Mouse (Mus musculus) heart, embryonic 15.5 days (tissue): ENCODE measurements at regions not wholly inside any gene's neighbourhood (a gene's known extent, or its start where the extent isn't known, plus 50 kb on each side); places are given as distances from the start of the nearest gene placed in this dataset.
"Not testable (repeated sequence)": the region's sequence is repeated elsewhere in the genome, so short reads cannot be mapped to it uniquely, and the experiment has no call there.

Experiments used
- ATAC-seq: fragments of 200-750 bp; cut with Nextera tagmentation; replicated peaks from 2 replicates; pipeline ENCODE4 v1.8.0; 2017; ENCODE audit warnings: low read depth, moderate TSS enrichment; ENCODE audit not compliant: insufficient number of reproducible peaks, insufficient read depth, low FRiP score
- H3K27ac ChIP-seq: fragments of 300-500 bp; sonication (generic); 2 replicates; pipeline ENCODE4 v1.5.1; 2015; ENCODE audit warnings: mild to moderate bottlenecking, inconsistent platforms
- H3K27me3 ChIP-seq: fragments of 300-500 bp; sonication (generic); 2 replicates; pipeline ENCODE4 v1.6.1; 2015; ENCODE audit warnings: inconsistent platforms
- H3K36me3 ChIP-seq: fragments of 300-500 bp; sonication (generic); 2 replicates; pipeline ENCODE4 v1.6.1; 2015; ENCODE audit warnings: mild to moderate bottlenecking, inconsistent platforms
- H3K4me1 ChIP-seq: fragments of 300-500 bp; sonication (generic); replicated peaks from 2 replicates; pipeline ENCODE4 v1.6.1; 2015; ENCODE audit warnings: inconsistent platforms
- H3K4me2 ChIP-seq: fragments of 300-500 bp; sonication (generic); 2 replicates; pipeline ENCODE4 v1.6.1; 2015; ENCODE audit warnings: inconsistent platforms, mild to moderate bottlenecking, moderate library complexity
- H3K4me3 ChIP-seq: fragments of 300-500 bp; sonication (generic); 2 replicates; pipeline ENCODE4 v1.5.1; 2015; ENCODE audit warnings: mild to moderate bottlenecking, inconsistent platforms
- H3K9ac ChIP-seq: fragments of 300-500 bp; sonication (generic); 2 replicates; pipeline ENCODE4 v1.6.1; 2015; ENCODE audit warnings: mild to moderate bottlenecking, inconsistent platforms
- H3K9me3 ChIP-seq: fragments of 300-500 bp; sonication (generic); replicated peaks from 2 replicates; pipeline ENCODE4 v1.6.1; 2016; ENCODE audit warnings: inconsistent platforms
- WGBS: fragments of 180-500 bp; shearing (Covaris S2); methylation state at CpG from one replicate; pipeline ENCODE4 v1.1.7; 2015; ENCODE audit warnings: mixed read lengths; 5-methylcytosine and 5-hydroxymethylcytosine counted together

DNA sequence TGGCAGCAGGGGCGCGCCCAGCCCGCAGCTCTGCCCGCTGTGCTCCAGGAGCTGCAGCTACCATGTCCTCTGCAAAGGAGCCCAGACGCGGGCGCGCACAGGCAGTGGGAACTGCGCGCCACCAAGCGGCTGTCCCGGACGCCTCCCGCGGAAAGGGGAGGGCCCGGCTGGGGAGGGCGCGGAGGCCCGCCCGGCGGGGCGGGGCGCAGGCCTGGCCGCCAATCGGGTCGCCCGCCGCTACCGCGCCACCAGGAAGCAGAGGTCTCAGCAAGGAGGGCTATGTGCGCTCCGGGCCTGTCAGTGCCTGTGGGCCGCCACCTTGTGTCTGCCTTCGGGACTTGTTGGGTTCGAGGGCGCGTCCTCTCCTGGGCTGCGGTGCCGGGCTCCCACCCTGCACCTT is 367.0 kb upstream of the Ywhaq start:
- Histone ChIP-seq H3K4me3 (peak overlapping the region; percentile 55), H3K9ac (peak overlapping the region; percentile 52), H3K4me2 (peak overlapping the region; percentile 66)
- not testable (repeated sequence) for H3K9me3 ChIP-seq, H3K27me3 ChIP-seq, H3K4me1 ChIP-seq, H3K27ac ChIP-seq, H3K36me3 ChIP-seq
- ATAC-seq, result peak; percentile 75; the same call in 1 of the 2 replicates
- 2% methylated on average over 33 of the region's 39 CpGs for WGBS

DNA sequence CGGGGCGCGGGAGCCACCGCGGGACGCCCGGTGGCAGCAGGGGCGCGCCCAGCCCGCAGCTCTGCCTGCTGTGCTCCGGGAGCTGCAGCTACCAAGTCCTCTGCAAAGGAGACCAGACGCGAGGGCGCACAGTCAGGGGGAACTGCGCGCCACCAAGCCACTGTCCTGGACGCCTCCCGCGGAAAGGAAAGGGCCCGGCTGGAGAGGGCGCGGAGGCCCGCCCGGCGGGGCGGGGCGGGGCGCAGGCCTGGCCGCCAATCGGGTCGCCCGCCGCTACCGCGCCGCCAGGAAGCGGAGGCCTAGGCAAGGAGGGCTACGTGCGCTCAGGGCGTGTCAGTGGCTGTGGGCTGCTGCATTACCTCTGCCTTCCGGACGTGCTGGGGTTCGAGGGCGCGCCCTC is 361.3 kb upstream of the Ywhaq start:
- WGBS, result 4% methylated on average over 41 of the region's 45 CpGs
- not testable (repeated sequence) for H3K9me3 ChIP-seq

DNA sequence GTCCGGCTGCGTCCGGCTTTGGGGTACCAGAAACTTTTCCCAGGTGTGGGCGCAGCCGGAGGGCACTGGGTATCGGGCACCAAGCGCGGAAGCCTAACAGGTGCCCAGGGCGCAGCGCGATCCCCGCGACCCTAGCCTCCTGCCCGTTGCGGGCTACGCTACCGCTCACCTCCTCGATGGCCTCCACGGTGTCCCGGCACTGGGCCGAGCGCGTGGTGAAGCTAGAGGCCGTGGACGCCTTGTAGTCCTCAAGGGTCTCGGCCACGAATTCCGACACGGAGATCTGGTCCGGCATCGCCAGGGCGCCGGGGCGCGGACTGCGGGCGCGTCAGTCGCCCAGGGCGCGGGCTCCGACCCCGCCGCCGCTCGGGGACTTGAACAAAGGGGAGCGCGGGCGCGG is 360.9 kb upstream of the Ywhaq start:
- not testable (repeated sequence) for H3K36me3 ChIP-seq, H3K27me3 ChIP-seq, H3K9me3 ChIP-seq, H3K27ac ChIP-seq, H3K4me1 ChIP-seq, ATAC-seq, H3K9ac ChIP-seq
- Histone ChIP-seq H3K4me3 (peak overlapping the region; percentile 45), H3K4me2 (peak overlapping the region; percentile 58)
- 23% methylated on average over 41 of the region's 50 CpGs for WGBS

More for the DNA sequence above, 361.3 kb upstream of the Ywhaq start:
- not testable (repeated sequence) for H3K27me3 ChIP-seq, ATAC-seq, H3K27ac ChIP-seq, H3K9ac ChIP-seq, H3K36me3 ChIP-seq, H3K4me1 ChIP-seq
- Histone ChIP-seq H3K4me3 (peak overlapping the region; percentile 45), H3K4me2 (peak overlapping the region; percentile 58)

DNA sequence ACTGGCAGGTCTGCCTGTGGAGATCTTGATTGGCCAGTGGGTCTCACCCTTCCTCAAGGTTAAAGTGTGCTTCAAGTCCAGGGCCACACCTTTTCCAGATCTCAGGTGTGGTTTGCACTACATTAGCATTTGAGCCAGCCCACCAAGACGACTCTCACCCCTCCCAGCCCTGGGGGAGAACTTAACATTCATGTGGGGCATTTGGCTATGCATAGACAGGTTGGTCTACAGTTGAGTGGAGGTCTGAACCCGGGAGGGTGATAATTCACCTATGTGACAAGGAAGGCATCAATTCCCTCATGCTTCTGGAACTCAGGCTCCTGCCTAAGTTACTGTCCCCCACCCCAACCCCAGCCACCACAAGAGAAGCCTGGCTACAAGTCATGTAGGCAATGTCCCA is 350.3 kb upstream of the Ywhaq start:
- not testable (repeated sequence) for H3K9me3 ChIP-seq, H3K4me1 ChIP-seq, H3K36me3 ChIP-seq, H3K27me3 ChIP-seq, H3K27ac ChIP-seq, H3K9ac ChIP-seq, ATAC-seq, H3K4me2 ChIP-seq, H3K4me3 ChIP-seq
- 89% methylated on average over 2 of the region's 2 CpGs for WGBS
